In the genomic region with DNA sequence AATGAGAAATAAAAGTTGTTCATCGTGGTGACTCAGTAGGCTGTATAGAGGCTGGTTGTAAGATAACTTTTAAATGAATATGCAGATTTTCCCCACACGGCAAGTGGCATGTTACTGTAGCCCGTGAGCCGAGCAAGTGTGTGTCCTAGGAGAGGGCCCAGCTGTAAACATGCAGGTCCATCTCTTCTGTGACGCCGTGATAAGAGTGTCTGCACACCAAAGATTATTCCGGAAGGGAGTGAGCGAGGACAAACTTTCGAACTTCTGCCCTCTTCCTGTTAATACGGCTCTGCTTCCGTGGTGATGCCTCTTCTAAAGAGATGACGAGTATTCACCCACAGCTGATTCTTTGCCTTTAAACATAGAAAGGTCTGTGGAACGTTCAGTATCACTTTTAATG, we compare ENCODE assay signal across 8 mouse cellular contexts. TPM values are rescaled to one million over a fixed set of nuclear protein-coding genes. Genes with fewer than 3 reads are reported as not detected.
A peak's percentile ranks its signal among the peaks of the same experiment; 100 is the strongest.
DNase-seq lines count a peak whose midpoint lies in the region; ATAC-seq lines count a peak whose summit lies in the region.

No protein-coding gene starts in this region.

- peak overlapping the region; percentile 51 for H3K27ac ChIP-seq in heart, embryonic 12.5 days (ENCODE audit: poor library complexity, severe bottlenecking)
- H3K27ac ChIP-seq in limb, embryonic 12.5 days: no peak overlapping the region
- no peak overlapping the region for H3K27ac ChIP-seq in neural tube, embryonic 14.5 days (ENCODE audit: low read depth, low read length)

- H3K4me2 ChIP-seq in heart, embryonic 12.5 days: peak overlapping the region; percentile 44
- peak overlapping the region; percentile 78 for H3K4me2 ChIP-seq in limb, embryonic 12.5 days
- peak overlapping the region; percentile 78 for H3K4me2 ChIP-seq in neural tube, embryonic 14.5 days (ENCODE audit: low read depth, low read length)

- no peak for DNase-seq in heart, postnatal 14 days
- peak; percentile 99 for DNase-seq in c-Kit-positive CD71-positive TER-119-positive erythroid progenitor cells, embryonic 14.5 days (ENCODE audit: low spot score)
- no peak for DNase-seq in right cerebral cortex, adult 18-20 months
- no peak for DNase-seq in thymus, adult 18-20 months
- no peak for DNase-seq in cerebellum, postnatal 10 days

- H3K9ac ChIP-seq in heart, embryonic 12.5 days: no peak overlapping the region
- H3K9ac ChIP-seq in limb, embryonic 12.5 days (replicated peaks): peak overlapping the region; percentile 83; the same call in 1 of the 2 replicates
- H3K9ac ChIP-seq in neural tube, embryonic 14.5 days (replicated peaks; ENCODE audit: low read depth, low read length): peak overlapping the region; percentile 64; the same call in 1 of the 2 replicates

- no peaks in the 10 kb centered on the region for H3K9me3 ChIP-seq in heart, embryonic 12.5 days (replicated peaks)
- H3K9me3 ChIP-seq in limb, embryonic 12.5 days: no peaks in the 10 kb centered on the region
- no peaks in the 10 kb centered on the region for H3K9me3 ChIP-seq in neural tube, embryonic 14.5 days (ENCODE audit: control insufficient read depth, low read length)

- H3K4me3 ChIP-seq in heart, embryonic 12.5 days: peak overlapping the region; percentile 20
- H3K4me3 ChIP-seq in limb, embryonic 12.5 days (replicated peaks): peak overlapping the region; percentile 87; the same call in 1 of the 2 replicates
- peak overlapping the region; percentile 73; the same call in 1 of the 2 replicates for H3K4me3 ChIP-seq in neural tube, embryonic 14.5 days (ENCODE audit: low read depth, low read length)

- ATAC-seq in heart, embryonic 12.5 days (ENCODE audit: insufficient number of reproducible peaks, low FRiP score): peak; percentile 87
- ATAC-seq in limb, embryonic 12.5 days (ENCODE audit: insufficient number of reproducible peaks, insufficient read depth, low FRiP score, low TSS enrichment, low read depth): no peak
- no peak for ATAC-seq in neural tube, embryonic 14.5 days (ENCODE audit: low read depth)

- no peaks in the 10 kb centered on the region for H3K27me3 ChIP-seq in heart, embryonic 12.5 days (replicated peaks)
- no peaks in the 10 kb centered on the region for H3K27me3 ChIP-seq in limb, embryonic 12.5 days
- H3K27me3 ChIP-seq in neural tube, embryonic 14.5 days (ENCODE audit: control insufficient read depth, insufficient read depth, low read length): no peaks in the 10 kb centered on the region

- H3K36me3 ChIP-seq in heart, embryonic 12.5 days: no peaks in the 10 kb centered on the region
- H3K36me3 ChIP-seq in limb, embryonic 12.5 days: no peaks in the 10 kb centered on the region
- H3K36me3 ChIP-seq in neural tube, embryonic 14.5 days (ENCODE audit: control insufficient read depth, insufficient read depth, low read length): no peaks in the 10 kb centered on the region

- peaks cover 7% of the 10 kb centered on the region; the same call in 1 of the 2 replicates for H3K4me1 ChIP-seq in heart, embryonic 12.5 days (replicated peaks)
- H3K4me1 ChIP-seq in limb, embryonic 12.5 days (replicated peaks): peaks cover 8% of the 10 kb centered on the region
- peaks cover 8% of the 10 kb centered on the region for H3K4me1 ChIP-seq in neural tube, embryonic 14.5 days (ENCODE audit: control insufficient read depth, insufficient read depth, low read length)

- intact Hi-C loops in heart, postnatal 14 days (cut with DNase I): no loop called here

- WGBS in heart, embryonic 12.5 days: 52% methylated on average over 13 of the region's 13 CpGs
- WGBS in limb, embryonic 12.5 days: 77% methylated on average over 13 of the region's 13 CpGs
- 90% methylated on average over 13 of the region's 13 CpGs for WGBS in neural tube, embryonic 14.5 days

RNA-seq across cellular contexts. Expression of a gene that starts 1.4 kb away (rescaled TPM):
- polyA plus RNA-seq in heart, embryonic 12.5 days (2016; fragmentation: Nextera tagmentation; extraction: Ambion mirVana): 35.0 and 35.4 TPM in 2 replicates
- 10 to 100 TPM; 19.1 to 20.0 TPM for total RNA-seq in heart, postnatal 14 days (2021)
- polyA plus RNA-seq in limb, embryonic 12.5 days (2016; fragmentation: Nextera tagmentation; extraction: Ambion mirVana): 47.2 and 49.5 TPM in 2 replicates
- polyA plus RNA-seq in neural tube, embryonic 14.5 days (2014; fragmentation: Nextera tagmentation; extraction: Ambion mirVana): 54.9 and 57.9 TPM in 2 replicates

Comparison
In these comparisons a context has a peak if more than half of its experiments do, and no peak if none do; other contexts are left out.
1. H3K4me3 ChIP-seq: peak in every context shown above with its lines; median percentile 87 in limb, embryonic 12.5 days; 73 in neural tube, embryonic 14.5 days; 20 in heart, embryonic 12.5 days.